Mouse (Mus musculus): ENCODE results near the gene Hist2h3b.

The Hist2h3b gene

GRCm38 (mm10) chr3:96293787-96294186, 25.3 kb downstream of the Hist2h3b start, which contains the start of gene Fcgr1:
Fcgr1 (minus strand) TSS chr3:96293969.
- no peak for DNase-seq (ENCODE audit: extremely low spot score, low read depth, low spot score)

- no peak for DNase-seq (ENCODE audit: extremely low spot score, low read depth, low spot score)
These were observed 29.9 kb downstream of the Hist2h3b start for GRCm38 (mm10) chr3:96298360-96298759.

GRCm38 (mm10) chr3:96299562-96299961, 31.1 kb downstream of the Hist2h3b start:
- DNase-seq (ENCODE audit: extremely low spot score, low read depth, low spot score) = no peak

- no peak for DNase-seq (ENCODE audit: extremely low spot score, low read depth, low spot score)
These were observed 32.5 kb downstream of the Hist2h3b start for GRCm38 (mm10) chr3:96300706-96301529.

DNA sequence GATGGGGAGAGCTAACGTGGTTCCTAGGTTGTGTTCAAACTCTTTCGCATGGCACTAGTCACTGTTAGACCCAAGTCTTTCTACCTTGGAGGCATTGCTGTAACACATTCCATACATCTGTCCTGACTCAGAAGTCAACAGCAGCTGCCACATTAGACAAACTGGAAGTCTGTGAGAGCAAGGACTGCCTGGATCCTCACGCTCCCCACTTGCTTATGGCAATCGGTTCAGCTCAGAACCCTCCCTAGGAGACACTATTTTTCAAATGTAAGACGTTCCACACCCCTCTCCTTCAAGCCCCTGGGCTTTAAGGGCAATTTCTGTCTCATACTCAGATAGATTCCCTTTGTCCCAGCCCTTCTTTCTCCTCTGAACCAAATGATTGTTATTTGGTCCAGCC, 33.6 kb downstream of the Hist2h3b start:
- DNase-seq (ENCODE audit: extremely low spot score, low read depth, low spot score) = no peak

DNA sequence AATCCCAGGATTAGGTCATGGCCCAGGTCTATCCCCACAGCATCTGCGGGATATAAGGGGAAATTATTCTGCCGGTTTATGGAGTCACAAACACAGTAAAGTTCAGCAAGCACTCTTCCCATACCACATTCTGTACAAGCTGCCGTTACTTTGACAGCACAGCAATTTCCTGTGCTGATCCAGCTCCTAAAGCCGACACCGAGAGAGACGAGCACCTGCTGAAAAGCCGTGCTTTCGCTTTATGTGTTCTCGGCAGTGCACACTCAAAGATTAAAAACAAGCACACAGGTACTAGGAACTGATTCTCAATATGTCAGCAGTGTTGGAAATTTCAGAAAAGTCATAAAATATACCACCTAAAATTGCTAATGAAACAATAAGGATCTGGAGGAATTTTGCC, 38.1 kb downstream of the Hist2h3b start:
- DNase-seq (ENCODE audit: extremely low spot score, low read depth, low spot score) = no peak

GRCm38 (mm10) chr3:96309441-96309840, 41.0 kb downstream of the Hist2h3b start:
- no peak for DNase-seq (ENCODE audit: extremely low spot score, low read depth, low spot score)

DNA sequence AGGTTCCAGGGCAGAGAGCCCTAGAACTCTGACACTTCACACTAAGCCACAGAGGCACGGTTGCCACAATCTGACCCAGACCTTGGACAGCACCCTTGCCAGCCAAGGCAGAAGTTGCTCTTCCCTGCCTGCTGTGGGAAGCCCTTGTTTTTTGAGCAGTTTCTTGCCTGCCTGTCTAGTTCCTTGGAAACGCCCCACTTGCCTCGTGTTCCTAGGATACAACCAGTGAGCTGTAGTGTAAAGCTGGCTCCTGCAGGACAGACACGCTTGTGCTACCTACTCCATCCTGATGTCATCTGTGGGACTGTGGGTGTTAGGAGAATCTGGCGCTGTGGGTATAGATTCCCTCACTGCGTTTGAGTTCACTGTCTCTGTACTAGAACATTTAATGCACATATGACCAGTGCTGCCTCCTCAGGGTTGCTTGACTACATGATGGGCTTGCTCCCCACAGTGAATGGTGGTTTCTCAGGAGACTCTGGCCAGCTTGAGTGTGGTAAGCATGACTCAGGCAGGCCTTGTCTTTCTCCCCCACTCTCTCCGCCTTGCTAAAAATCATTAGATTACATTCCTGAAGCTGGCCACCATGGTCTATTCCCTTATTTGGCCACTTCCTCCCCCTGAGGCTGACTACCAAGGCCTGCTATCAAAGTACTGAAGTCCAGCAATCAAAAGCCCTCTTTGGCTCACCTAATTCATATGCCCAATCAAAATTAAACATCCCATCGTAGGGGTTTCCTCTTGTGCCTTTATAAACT, 44.1 kb downstream of the Hist2h3b start:
- no peak for DNase-seq (ENCODE audit: extremely low spot score, low read depth, low spot score)

All from hindlimb bud, embryonic 11.5 days (tissue).